Mouse (Mus musculus) spleen, postnatal 10 days (tissue): ENCODE results near the gene Olfr1141.

Experiments used
- DNase-seq, 2 experiments: peaks; one replicate each; pipeline ENCODE4 v3.0.0; 2021 to 2022; ENCODE audit warnings: low spot score in 2 of 2

Gene Olfr1141

GRCm38 (mm10) chr2:87753891-87754290 lies at the start of gene Olfr1141:
Olfr1141 (minus strand) TSS chr2:87753991.
- DNase-seq = no peak

DNA sequence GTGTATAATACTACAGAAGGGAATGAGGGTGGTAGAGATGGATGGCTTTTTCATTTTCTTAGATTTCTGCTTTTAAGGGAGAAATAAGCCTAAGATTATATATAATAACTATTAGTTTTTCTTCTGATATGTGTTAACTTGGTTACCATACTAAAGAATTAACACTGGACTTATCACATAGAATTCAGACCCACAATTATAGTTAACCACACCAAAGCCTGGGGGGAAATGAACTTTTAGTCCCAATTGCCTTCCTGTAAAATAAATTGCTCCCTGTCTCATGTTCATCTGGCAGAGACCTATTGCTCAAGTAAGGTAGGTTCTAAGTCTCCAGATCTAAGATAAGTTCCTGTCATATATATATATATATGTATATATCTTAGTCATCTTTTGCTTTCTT lies 46.5 kb upstream of the Olfr1141 start, which contains the start of gene Olfr1143:
Olfr1143 (plus strand) TSS at position 301 of the 400 bp plus-strand sequence.
- DNase-seq = no peak

DNA sequence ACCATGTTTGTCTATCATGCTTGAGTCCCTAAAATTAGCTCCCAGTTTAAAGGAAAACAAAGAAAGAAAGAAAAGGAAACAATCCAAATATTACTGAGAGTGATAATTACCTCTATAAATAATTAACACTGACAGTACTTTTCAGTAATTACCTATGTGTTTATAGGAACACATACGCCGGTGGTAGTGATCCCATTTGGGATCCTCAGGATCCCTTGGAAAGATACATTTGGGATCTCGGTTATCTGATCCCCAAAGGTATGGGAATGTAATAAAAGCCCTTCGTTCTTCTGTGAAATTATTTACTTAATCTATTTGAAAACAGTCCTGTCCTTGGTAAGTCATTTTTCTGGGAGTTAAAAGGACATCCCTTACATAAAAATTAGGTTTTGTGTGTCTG lies 25.4 kb upstream of the Olfr1141 start, which contains the start of gene Olfr152:
Olfr152 (plus strand) TSS at position 301 of the 400 bp plus-strand sequence.
- DNase-seq = no peak

DNA sequence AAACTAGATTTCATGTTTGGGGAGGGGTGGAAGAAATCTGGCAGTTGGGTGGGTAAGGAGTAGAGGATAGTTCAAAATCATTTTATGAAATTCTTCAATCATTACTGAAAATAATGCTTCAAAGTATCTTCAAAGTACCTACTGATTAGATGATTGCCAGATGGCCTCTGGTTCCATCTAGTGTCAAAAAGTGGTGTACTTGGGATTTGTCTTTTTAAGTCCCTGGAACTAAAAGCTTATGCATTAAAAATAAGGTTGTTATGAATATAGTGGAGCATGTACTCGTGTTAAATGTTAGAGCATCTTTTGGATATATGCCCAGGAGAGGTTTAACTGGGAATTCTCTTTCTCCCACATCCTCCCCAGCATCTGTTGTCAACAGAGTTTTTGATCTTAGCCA lies 22.4 kb upstream of the Olfr1141 start:
- no peak for DNase-seq

DNA sequence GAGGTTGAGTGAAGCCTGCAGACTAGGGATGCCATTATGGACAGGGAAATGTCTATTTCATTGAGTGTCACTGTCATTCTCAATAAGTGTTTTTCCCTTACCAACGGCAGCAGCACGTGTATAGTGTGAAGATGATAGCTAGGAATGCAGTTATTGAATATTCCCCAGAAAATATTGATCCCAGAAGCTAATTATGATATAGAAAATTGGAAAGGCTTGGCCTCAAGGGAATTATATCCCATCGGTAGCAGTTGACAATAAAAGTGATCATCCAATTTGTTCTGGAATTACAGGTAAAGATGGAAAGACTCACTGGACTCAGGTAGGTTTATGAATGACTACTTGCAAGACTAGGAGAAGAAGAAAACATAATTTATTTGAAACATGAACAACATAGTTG lies 10.3 kb downstream of the Olfr1141 start, which contains the start of gene Olfr1140:
Olfr1140 (plus strand) TSS at position 301 of the 400 bp plus-strand sequence.
- DNase-seq = no peak

DNA sequence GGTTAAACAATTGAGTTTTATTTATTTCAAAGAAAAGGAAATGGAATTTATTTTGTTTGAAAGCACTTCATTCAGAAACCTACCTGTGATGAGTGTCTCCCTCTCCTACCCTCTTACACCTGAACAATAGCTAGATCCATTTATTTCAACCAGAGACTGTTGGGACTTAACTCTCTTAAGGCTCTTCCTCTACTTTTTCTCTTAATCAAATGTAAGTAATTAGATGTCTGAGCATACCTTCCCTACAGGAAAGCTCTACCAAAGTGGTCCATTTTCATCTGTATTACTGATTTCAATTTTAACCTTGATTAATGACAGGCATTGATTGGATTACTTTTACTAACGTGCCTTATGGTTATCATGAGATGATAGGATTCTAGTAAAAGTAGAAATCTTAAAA lies 13.9 kb downstream of the Olfr1141 start, which contains the start of gene Olfr1138:
Olfr1138 (minus strand) TSS at position 101 of the 400 bp plus-strand sequence.
- DNase-seq = no peak

DNA sequence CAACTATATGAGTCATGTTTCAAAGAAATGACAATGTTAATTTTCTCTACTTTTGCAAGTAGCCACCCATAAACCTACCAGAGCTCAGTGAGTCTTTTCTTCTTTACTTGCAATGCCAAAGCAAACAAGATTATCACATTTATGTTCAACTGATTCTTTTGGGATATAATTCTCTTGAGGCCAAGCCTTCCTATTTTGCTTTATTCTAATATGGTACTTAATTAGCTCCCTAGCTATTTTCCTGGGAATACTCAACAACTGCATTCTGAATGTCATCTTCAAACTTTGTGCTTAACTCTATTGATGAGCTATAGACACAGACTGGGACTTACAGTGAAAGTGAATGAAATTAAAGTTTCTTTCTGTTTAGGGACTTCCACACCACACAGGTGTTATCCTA lies 40.7 kb downstream of the Olfr1141 start, which contains the start of gene Olfr1137:
Olfr1137 (minus strand) TSS at position 101 of the 400 bp plus-strand sequence.
- DNase-seq = no peak
